Mouse (Mus musculus): ENCODE data around the gene Ripor3.

The Ripor3 gene

GRCm38 (mm10) chr2:168028376-168028775 is 18.0 kb upstream of the Ripor3 start:
- no peak for DNase-seq

- no peak for DNase-seq
Measured at GRCm38 (mm10) chr2:168026467-168026866, 16.0 kb upstream of the Ripor3 start.

DNA sequence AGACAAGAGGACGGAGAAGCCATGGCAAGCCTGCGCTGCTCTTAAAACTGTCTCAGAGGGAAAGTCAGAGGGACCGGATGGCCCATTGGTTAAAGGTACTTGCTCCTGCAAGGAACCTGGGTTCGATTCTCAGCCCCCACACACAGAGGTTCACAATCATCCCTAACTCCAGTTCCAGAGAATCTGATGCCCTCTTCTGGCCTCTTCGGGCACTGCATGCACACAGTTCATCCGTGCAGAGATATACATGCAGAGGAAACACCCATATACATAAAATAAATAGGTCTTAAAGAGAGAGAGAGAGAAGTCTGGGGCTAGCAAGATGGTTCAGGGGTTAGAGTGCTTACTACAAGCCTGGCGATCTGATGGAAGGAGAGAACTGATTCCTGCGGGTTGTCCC is 15.5 kb upstream of the Ripor3 start:
- DNase-seq: no peak

DNA sequence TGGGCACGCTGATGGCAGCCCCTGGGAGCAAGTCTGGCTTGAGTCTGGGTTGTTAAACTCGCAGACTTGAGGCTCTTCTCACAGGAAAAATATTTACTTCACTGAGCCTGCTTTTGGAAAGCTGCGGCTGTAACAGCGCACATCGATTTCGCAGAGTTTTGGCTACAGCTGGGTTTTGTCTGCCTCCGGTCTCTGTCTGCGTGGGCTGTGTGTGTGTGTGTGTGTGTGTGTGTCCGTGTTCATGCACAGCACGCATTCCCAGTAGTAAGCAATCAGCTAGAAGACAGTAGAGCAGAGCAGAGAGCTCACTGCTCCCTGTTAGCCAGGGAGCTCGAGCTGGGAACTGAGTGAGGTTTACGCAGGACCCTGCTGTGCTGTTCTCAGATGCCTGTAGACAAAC is 14.8 kb upstream of the Ripor3 start:
- DNase-seq: peak; percentile 72

GRCm38 (mm10) chr2:168023763-168024402 is 13.5 kb upstream of the Ripor3 start:
- DNase-seq: no peak

DNA sequence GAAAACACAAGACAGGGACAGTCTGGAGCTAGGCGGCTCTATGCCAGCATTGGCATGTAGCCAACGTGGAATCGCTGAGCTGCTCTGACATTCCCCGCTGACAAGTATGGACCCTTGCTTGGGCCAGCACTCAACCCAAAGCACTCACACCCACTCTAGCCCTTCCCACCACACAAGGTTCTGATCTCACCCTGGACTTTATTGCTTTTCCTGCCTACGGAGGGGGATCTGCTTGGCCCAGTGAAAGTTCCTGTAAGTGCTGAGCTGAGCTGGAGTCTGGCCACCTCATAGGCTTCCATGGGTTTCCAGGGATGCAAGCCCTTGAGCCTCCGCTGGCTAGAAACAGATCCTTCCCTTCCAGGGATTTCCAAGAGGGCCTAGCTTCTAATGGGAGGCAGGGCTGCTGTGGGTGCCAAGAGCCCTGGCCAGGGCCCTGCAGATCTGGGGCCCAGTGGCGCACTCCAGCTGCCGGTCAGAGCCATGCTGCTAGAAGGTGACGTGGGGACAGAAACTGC is 8.8 kb upstream of the Ripor3 start:
- DNase-seq: no peak

DNA sequence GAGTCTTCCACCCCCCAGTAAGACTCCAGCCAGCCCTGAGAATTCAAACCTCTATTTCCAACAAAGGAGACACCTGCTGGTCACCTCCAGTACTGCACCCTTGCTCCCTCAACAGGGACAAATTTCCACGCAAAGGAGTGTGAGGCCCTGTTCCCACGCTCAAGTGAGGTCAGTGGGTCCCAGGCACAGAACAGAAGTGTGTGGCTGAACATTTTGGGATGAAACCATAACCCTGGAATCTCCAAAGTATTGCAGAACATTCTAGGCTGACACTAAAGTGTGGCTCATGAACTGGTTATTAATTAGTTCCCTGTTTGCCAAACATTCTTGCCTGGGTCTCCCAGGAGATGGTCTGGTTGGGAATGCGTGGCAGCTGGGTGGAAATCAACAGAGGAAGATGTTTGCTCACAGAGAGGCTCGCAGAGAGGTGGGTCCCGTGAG is 6.6 kb upstream of the Ripor3 start:
- peak; percentile 39 for DNase-seq

GRCm38 (mm10) chr2:168010893-168011292 is 475 bp upstream of the Ripor3 start:
- no peak for DNase-seq

DNA sequence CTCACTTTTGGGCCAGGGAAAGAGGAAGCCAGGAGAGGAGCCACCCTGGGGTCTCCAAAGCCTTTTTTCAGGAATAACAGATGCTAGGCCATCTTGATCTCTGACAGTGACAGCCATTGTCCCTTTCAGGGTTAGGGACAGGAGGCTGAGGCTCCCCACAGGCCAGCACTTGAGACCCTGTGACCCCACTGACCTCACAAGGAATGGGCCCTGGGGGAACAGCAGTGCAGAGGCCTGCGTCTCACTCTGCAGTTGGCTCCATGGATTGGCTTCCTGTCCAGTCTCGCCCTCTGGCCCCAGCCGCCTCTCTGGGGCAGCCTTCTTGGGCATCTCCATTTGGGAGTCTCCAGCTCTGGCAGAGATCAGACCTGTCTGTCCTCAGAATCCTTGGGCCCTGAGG is 2.3 kb downstream of the Ripor3 start:
- no peak for DNase-seq

- no peak for DNase-seq
Measured at GRCm38 (mm10) chr2:168006489-168006888, 3.9 kb downstream of the Ripor3 start.

GRCm38 (mm10) chr2:168005616-168006015 is 4.8 kb downstream of the Ripor3 start:
- DNase-seq: no peak

GRCm38 (mm10) chr2:168005005-168005404 is 5.4 kb downstream of the Ripor3 start:
- DNase-seq: no peak

DNA sequence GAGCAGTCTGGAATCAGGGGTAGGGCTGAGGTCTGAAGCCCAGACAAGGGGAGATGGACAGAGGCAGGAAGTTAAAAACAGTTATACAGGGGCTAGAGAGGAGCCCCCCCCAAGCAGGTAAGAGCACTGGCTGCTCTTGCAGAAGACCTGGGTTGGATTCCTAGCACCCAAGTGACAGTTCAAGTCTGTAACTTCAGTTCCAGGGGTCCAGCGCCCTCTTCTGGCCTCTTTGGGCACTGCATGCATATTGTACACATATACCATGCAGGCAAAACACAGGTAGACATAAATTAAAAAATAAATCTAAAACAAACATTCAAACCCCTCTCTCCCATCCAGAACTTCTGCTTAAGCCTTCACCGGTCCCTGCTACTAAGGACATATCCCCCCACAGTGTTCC is 6.0 kb downstream of the Ripor3 start:
- no peak for DNase-seq

- no peak for DNase-seq
Measured at GRCm38 (mm10) chr2:168003431-168003830, 7.0 kb downstream of the Ripor3 start.

DNA sequence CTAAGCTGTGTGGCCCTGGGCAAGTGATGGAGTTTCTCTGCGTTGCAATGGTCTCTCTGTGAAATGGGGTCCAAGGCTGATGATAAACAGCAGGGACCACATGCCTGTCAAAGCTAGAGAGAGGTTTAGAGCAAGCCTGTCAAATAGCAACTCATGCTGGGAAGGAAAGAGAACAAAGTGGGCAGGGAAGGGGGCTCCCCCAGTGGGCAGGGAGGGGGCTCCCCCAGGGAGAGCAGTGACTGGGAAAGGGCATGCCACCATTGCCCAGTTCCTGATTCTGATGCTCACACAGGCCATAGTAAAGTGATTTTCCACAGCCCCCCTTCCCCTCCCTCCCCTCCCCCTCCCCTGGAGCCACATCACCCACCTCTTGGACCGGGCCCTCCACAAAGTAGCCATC is 7.5 kb downstream of the Ripor3 start:
- no peak for DNase-seq

GRCm38 (mm10) chr2:168002188-168002587 is 8.2 kb downstream of the Ripor3 start:
- DNase-seq: no peak

DNA sequence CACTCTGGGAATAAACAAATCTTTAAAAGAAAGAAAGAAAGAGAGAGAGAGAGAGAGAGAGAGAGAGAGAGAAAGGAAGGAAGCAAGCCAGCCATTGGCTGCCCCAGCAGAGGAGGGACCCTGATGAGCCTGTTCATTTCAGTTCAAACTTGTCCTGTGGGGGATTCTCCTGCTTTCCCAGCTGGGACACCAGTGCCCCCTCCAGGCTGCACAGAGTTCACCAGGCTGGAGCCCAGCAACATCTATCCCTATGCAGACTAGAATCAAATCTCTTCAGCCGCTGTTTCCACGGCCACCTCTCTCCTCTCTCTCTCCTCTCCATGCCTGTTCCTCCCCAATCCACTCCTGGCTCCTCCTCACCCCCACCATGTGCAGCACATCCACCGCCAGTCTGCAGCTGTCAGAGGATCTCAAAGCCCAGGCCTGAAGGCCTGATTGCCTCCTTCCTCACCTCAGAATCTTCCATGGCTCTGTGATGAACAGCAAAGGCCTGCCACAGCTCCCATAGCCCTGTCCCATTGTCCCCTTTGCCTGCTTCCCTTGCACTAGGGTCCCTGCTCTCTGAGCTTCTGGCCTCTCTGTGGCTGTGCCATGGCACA is 11.2 kb downstream of the Ripor3 start:
- DNase-seq: no peak

- DNase-seq: no peak
Measured at GRCm38 (mm10) chr2:167997562-167997961, 12.9 kb downstream of the Ripor3 start.

GRCm38 (mm10) chr2:167996672-167997215 is 13.7 kb downstream of the Ripor3 start:
- DNase-seq: no peak

DNA sequence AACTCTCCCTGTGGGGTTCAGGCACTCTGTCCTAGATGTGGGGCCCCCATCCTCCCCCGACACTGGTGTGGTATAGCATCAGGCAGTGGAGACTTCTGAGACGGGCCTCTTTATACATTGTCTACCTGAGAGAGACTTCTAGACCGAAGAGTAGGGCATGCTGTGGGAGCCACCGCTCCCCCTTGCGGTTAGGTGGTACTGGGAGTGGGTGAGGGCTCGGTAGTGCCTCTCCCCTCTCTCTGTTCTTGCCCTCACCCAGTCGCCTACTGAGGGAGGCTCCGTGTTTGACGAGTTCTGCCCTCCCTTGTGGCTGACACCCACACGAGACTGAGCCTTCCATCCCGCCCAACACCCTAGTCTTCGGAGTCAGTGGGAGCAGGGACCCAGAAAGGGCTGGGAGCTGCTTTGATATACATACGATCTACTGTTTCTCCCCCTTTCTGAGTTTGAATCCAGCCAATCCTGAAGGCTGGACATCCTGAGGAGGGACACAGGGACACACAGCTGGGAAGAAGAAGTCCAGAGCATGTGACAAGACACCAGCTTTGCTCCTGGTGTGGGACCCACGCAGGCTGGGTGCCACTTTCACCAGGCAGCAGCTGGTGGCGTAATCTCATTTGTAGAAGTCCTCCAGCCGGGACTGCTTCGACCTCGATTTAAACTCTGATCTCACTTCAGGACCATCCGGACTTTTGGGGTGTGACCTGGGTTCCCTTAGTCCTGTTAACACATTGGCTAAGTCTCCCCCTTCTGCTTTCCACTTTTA is 14.4 kb downstream of the Ripor3 start:
- DNase-seq: no peak

- DNase-seq: no peak
Measured at GRCm38 (mm10) chr2:167993260-167993659, 17.2 kb downstream of the Ripor3 start.

DNA sequence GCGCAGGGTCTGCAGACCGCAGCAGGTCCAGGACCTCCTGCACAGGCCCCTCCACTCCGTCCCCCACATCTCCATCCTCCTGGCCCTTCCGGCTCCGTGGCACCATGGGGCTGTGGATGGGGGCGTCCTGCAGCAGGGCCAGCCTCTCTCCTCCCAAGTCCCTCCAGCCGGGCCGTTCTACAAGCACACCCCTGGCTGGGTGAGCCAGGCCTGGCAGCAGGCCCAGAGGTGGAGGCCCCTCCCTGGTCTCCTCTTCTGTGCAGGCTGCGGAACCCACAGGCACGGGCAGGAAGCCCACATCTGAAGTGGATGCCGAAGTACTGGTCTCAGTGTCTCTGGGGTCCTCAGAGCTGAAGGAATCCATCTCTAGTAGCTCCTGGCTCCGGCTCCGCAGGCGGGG is 21.1 kb downstream of the Ripor3 start:
- no peak for DNase-seq

DNA sequence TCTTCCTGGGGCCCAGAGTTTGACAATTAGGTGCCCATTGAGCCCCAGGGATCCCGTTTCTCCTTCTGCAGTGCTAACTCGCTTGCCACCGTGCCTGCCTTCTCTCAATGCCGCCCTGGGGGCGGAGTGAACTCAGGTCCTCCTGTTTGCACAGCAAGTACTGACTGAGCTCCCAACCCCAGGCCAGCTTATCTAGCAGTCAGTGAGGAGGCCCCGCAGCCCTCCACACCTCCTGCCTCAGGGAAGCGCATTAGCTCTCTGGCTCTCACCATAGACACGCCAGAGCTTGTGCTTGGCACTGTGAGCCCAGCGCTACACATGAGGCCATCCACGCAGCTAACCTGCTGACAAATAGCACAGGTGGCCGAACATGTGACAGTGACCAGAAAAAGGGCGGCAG is 22.8 kb downstream of the Ripor3 start:
- DNase-seq: no peak

- DNase-seq: no peak
Measured at GRCm38 (mm10) chr2:167986762-167987161, 23.7 kb downstream of the Ripor3 start.

Data from right cerebral cortex, adult 18-20 months (tissue).